Mouse (Mus musculus) G1E (cell line): Measurements from ENCODE around the gene Socs7. TPM values are rescaled to one million over a fixed set of nuclear protein-coding genes. Genes with fewer than 3 reads are reported as not detected.

Experiments used
- ATAC-seq: 2 replicates; pipeline ENCODE4 v1.8.0; 2016; ENCODE audit warnings: mild to moderate bottlenecking; ENCODE audit not compliant: insufficient number of reproducible peaks, poor library complexity, low FRiP score, severe bottlenecking; ENCODE audit errors: extremely low read depth
- DNase-seq: peaks from one replicate; pipeline ENCODE4 v3.0.0; 2012; ENCODE audit warnings: low spot score
- H3K27me3 ChIP-seq: 2 replicates; pipeline ENCODE4 v1.6.1; 2012; ENCODE audit warnings: mild to moderate bottlenecking, low read length, inconsistent platforms; ENCODE audit not compliant: insufficient read depth
- H3K36me3 ChIP-seq: replicated peaks from 2 replicates; pipeline ENCODE3; 2012; ENCODE audit warnings: mild to moderate bottlenecking, inconsistent platforms
- H3K4me1 ChIP-seq: 2 replicates; pipeline ENCODE4 v1.6.1; 2012; ENCODE audit warnings: low read depth, low read length, inconsistent platforms, mixed read lengths; ENCODE audit not compliant: insufficient read depth
- H3K4me3 ChIP-seq: 2 replicates; pipeline ENCODE4 v1.5.1; 2012; ENCODE audit warnings: low read depth, mild to moderate bottlenecking, inconsistent platforms, low read length, moderate library complexity, mixed read lengths
- H3K9me3 ChIP-seq: replicated peaks from 2 replicates; pipeline ENCODE4 v1.6.1; 2012; ENCODE audit warnings: inconsistent platforms
- CTCF ChIP-seq: IDR thresholded peaks from 2 replicates; pipeline ENCODE4 v1.5.1; 2012; ENCODE audit warnings: low read depth, low read length, inconsistent platforms, mixed read lengths
- GATA1 ChIP-seq: IDR thresholded peaks from 2 replicates; pipeline ENCODE4 v1.6.1; 2012; ENCODE audit warnings: borderline replicate concordance, low read length, inconsistent platforms, mixed read lengths
- GATA2 ChIP-seq: IDR thresholded peaks from 2 replicates; pipeline ENCODE4 v1.6.1; 2012; ENCODE audit warnings: low read depth, low read length, inconsistent platforms, borderline replicate concordance
- POLR2AphosphoS5 ChIP-seq: IDR thresholded peaks from 2 replicates; pipeline ENCODE4 v1.6.1; 2012; ENCODE audit warnings: low read depth, low read length, inconsistent platforms; ENCODE audit not compliant: insufficient replicate concordance
- TAL1 ChIP-seq: conservative IDR thresholded peaks from 2 replicates; pipeline ENCODE4 v1.6.1; 2012; ENCODE audit warnings: low read depth, low read length, inconsistent platforms, mixed read lengths
- polyA plus RNA-seq: library from polyadenylated mRNA; stranded (reverse); fragments of >175 nt; gene quantifications from 2 replicates; pipeline ENCODE4 v1.2.3, GENCODE M21; 2012
- total RNA-seq, 2 experiments: library from RNA; stranded (forward) in 1 of 2; stranded (reverse) in 1 of 2; fragments of 200-1000 nt in 1 of 2; fragments of >200 nt in 1 of 2; fragmentation: Nextera tagmentation in 1 of 2; gene quantifications; 2 replicates each; pipeline ENCODE4 v1.2.3; 2014 to 2017

Gene Socs7
- total and polyA plus RNA-seq, 3 experiments: 5.2 to 49.0 (median 15.4) TPM

DNA sequence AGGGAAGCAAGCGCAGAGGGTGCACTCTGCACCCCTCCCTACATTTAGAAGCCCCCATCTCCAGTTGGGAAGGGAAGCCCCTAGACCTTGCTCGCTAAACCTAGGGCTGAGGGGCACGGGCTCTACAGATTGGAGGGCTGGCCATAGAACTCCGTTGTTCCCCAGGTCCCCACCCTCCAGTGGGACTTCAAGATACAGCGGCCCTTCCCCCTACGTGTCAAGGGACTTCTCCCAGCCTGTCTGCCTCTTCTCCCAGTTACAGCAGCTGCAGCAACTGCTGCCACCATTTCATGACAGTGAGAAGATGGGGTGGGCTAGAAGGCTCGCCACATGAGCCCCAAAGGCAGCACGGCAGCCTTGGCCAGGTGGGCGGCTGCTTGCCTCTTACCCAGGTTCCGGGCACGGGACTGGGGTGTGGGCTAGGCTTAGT, 42.4 kb downstream of the Socs7 start:
- no peaks in the 10 kb centered on the region for H3K36me3 ChIP-seq
- peaks cover 37% of the 10 kb centered on the region for H3K4me1 ChIP-seq
- H3K4me3 ChIP-seq: peak overlapping the region; percentile 70
- H3K27me3 ChIP-seq: peaks cover 67% of the 10 kb centered on the region
- peak; percentile 30 for DNase-seq
- H3K9me3 ChIP-seq: no peaks in the 10 kb centered on the region
- ATAC-seq: no peak
- TF ChIP-seq GATA1 (no peak), GATA2 (no peak), CTCF (no peak), POLR2AphosphoS5 (no peak), TAL1 (no peak)

DNA sequence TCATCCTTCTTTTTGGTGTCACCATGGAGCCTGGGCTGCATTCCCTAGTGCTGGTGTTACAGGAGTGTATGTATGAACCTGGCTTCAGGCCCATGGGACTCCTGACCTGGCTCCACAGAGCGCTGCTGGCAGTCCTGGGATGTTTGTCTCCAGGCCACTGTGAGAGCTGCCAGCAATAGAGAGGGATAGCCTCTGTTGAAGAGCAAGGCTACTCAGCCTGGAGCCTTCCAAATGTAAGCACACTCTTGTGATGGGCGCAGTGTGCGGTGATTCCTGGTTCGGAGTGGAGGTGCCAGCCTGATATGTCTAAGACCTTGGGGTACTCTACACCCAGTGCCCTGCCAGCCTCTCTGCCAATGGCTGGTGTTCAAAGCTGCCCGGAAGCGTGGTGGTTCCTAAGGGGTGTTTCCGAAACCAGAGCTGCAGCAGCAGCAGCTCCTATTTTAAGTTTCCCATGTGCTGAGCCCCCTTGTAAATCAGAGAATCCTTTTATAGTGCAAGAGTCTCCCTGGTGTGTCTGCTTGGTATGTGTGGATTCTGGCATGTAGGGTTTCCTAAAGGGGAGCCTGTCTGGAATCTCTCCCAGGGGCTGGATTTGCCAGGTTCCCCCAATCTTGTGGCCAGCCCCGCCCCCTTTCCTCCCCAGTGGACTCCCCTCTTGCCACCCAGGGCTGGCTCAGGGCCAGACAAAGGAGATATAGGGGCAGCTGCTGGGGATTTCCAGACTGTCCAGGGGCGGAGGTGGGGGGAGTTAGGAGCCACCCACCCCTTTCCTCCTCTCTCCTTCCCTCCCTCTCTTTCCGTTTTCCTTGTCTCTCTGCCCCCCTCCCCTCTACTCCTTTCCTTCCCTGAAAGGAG, 44.0 kb downstream of the Socs7 start:
- ATAC-seq: no peak
- peaks cover 64% of the 10 kb centered on the region for H3K27me3 ChIP-seq
- TF ChIP-seq GATA2 (no peak), TAL1 (no peak), CTCF (no peak), POLR2AphosphoS5 (no peak)

GRCm38 (mm10) chr11:97407456-97407855, 45.1 kb downstream of the Socs7 start:
- Histone ChIP-seq H3K4me1 (peaks cover 41% of the 10 kb centered on the region), H3K27me3 (peaks cover 56% of the 10 kb centered on the region), H3K4me3 (no peak overlapping the region), H3K36me3 (no peaks in the 10 kb centered on the region), H3K9me3 (no peaks in the 10 kb centered on the region)
- ATAC-seq (no peak), DNase-seq (no peak)
- TF ChIP-seq POLR2AphosphoS5 (no peak), GATA2 (no peak), GATA1 (no peak), TAL1 (no peak), CTCF (no peak)

More for the DNA sequence above, 44.0 kb downstream of the Socs7 start:
- no peak for DNase-seq
- H3K4me1 ChIP-seq: peaks cover 31% of the 10 kb centered on the region
- H3K36me3 ChIP-seq: no peaks in the 10 kb centered on the region
- H3K9me3 ChIP-seq: no peaks in the 10 kb centered on the region
- H3K4me3 ChIP-seq: no peak overlapping the region

DNA sequence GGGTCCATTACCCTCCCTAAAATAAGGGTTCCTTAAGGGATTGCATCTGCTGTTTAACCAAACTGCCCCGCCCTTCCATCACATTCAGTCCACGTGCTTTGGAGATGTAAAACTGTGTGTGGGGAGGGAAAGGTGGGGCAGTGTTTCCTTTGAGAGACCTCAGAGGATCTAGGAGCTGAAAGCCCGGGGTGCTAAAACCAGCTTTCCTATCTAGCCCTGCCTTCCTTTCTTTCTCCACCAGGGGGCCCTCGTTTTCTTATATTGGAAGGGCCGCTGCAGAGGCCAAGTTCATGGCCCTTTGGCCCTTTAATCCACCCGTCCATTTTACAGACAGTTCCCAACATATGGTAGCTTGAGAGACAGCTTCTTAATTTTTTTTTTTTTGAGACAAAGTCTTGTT, 45.8 kb downstream of the Socs7 start:
- peak; percentile 51 for DNase-seq
- no peaks in the 10 kb centered on the region for H3K36me3 ChIP-seq
- H3K4me3 ChIP-seq: no peak overlapping the region
- ATAC-seq: no peak
- H3K4me1 ChIP-seq: peaks cover 48% of the 10 kb centered on the region
- no peaks in the 10 kb centered on the region for H3K9me3 ChIP-seq
- TF ChIP-seq CTCF (peak; percentile 63), GATA1 (no peak)
- H3K27me3 ChIP-seq: peaks cover 49% of the 10 kb centered on the region

DNA sequence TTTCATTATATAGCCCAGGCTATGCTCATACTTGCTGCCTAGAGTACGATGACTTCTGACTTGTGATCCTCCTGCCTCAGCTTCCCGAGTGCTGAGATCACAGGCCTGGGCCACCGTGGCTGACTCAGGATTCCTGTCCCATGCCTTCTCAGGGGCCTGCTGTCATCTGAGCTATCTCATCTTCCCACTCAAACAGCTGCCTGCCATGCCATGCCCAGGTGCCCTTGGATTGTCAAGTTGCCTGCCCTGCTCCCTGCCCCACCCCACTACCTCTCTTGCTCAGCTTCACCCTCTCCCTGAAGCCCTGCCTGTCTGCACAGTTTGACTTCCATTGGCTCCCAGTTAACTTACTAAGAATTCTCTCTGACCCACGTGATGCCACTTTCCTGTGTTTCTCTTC, 48.6 kb downstream of the Socs7 start:
- no peaks in the 10 kb centered on the region for H3K36me3 ChIP-seq
- DNase-seq (no peak), ATAC-seq (no peak)
- H3K4me1 ChIP-seq: peaks cover 50% of the 10 kb centered on the region
- no peaks in the 10 kb centered on the region for H3K9me3 ChIP-seq
- peaks cover 21% of the 10 kb centered on the region for H3K27me3 ChIP-seq
- H3K4me3 ChIP-seq: no peak overlapping the region
- TF ChIP-seq POLR2AphosphoS5 (no peak), GATA2 (no peak), TAL1 (no peak), CTCF (no peak), GATA1 (no peak)

DNA sequence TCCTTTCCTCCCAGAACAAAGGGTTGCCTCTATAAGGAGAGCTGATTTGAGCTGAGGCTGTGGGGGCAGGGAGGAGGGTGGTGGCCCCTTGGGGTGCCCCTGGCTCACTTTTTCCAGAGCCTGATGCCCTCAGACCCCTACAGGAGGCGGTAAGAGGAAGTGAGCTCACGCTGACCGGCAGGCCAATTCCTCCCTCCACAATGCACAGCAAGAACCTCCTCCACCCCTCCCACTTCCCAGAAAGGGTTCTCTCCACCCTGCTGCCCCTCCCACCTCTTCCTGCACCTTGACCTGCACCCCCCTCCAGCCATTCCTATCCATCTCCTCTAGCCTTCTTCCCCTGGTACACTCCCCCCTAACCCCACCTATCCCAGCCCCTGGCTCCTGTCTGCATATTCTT, 49.8 kb downstream of the Socs7 start:
- no peaks in the 10 kb centered on the region for H3K36me3 ChIP-seq
- DNase-seq: peak; percentile 36
- peak overlapping the region; percentile 21; the same call in 1 of the 2 replicates for H3K4me3 ChIP-seq
- H3K9me3 ChIP-seq: no peaks in the 10 kb centered on the region
- peaks cover 58% of the 10 kb centered on the region for H3K4me1 ChIP-seq
- ATAC-seq: no peak
- TF ChIP-seq GATA1 (no peak), GATA2 (no peak), CTCF (no peak), TAL1 (no peak), POLR2AphosphoS5 (no peak)
- H3K27me3 ChIP-seq: peaks cover 9% of the 10 kb centered on the region

DNA sequence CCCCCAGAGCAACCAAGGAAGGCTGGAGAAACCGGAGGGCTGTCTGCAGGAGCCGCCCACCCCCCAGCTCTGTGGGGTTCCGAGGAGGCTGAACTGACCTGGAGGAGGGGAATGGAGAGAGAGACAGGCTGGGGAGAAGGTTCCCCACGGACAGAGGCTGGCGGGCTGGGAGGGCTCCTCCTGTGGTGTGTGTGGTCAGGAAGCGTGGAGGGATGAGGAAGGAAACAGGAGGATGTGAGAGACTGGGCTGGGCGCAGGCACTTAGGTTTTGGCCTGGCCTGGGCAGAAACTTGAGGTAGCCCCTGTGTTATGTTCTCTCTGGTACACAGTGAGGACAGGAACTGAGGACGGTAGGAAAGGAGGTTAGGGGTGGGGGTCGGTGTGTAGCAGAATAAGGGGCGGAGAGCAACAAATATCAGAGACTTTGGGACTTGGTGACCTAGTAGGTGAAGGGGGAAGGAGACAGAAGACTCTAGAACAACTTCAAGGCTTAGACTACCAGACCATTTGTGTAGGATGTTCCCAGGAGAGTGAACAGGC, 50.5 kb downstream of the Socs7 start:
- peaks cover 2% of the 10 kb centered on the region; the same call in 1 of the 2 replicates for H3K27me3 ChIP-seq
- TF ChIP-seq GATA1: no peak
- TF ChIP-seq TAL1: no peak
- no peak for TF ChIP-seq GATA2
- no peak for TF ChIP-seq CTCF
- TF ChIP-seq POLR2AphosphoS5: no peak
- DNase-seq (no peak), ATAC-seq (no peak)
- peaks cover 65% of the 10 kb centered on the region for H3K4me1 ChIP-seq
- H3K4me3 ChIP-seq: no peak overlapping the region
- H3K9me3 ChIP-seq: no peaks in the 10 kb centered on the region
- H3K36me3 ChIP-seq: peaks cover 5% of the 10 kb centered on the region
